Mouse (Mus musculus) hindbrain, embryonic 10.5 days (tissue): Measurements from ENCODE around the gene Pdgfd. TPM values are rescaled to one million over a fixed set of nuclear protein-coding genes. Genes with fewer than 3 reads are reported as not detected.
"Not testable (repeated sequence)": the region's sequence is repeated elsewhere in the genome, so short reads cannot be mapped to it uniquely, and the experiment has no call there.

Experiments used
- DNase-seq: peaks from one replicate; pipeline ENCODE4 v3.0.0-alpha.2; 2017; ENCODE audit warnings: low spot score
- H3K27ac ChIP-seq: fragments of 300-500 bp; sonication (generic); 2 replicates; pipeline ENCODE4 v1.5.1; 2016; ENCODE audit warnings: mild to moderate bottlenecking, moderate library complexity
- H3K27me3 ChIP-seq: fragments of 300-500 bp; sonication (generic); 2 replicates; pipeline ENCODE4 v1.6.1; 2016; ENCODE audit warnings: mild to moderate bottlenecking; ENCODE audit not compliant: poor library complexity, insufficient read depth, severe bottlenecking
- H3K36me3 ChIP-seq: fragments of 300-500 bp; sonication (generic); 2 replicates; pipeline ENCODE4 v1.6.1; 2016; ENCODE audit warnings: mild to moderate bottlenecking, moderate library complexity
- H3K4me1 ChIP-seq: fragments of 300-500 bp; sonication (generic); replicated peaks from 2 replicates; pipeline ENCODE4 v1.6.1; 2016; ENCODE audit warnings: mild to moderate bottlenecking
- H3K4me3 ChIP-seq: fragments of 300-500 bp; sonication (generic); 2 replicates; pipeline ENCODE4 v1.5.1; 2016; ENCODE audit warnings: mild to moderate bottlenecking, moderate library complexity
- H3K9me3 ChIP-seq: fragments of 300-500 bp; sonication (generic); 2 replicates; pipeline ENCODE4 v1.6.1; 2016; ENCODE audit warnings: mild to moderate bottlenecking, moderate library complexity
- WGBS: fragments of 180-500 bp; shearing (Covaris S2); methylation state at CpG from one replicate; pipeline ENCODE4 v1.1.7; 2016; 5-methylcytosine and 5-hydroxymethylcytosine counted together
- polyA plus RNA-seq: library from polyadenylated mRNA; unstranded; fragments of >200 nt; fragmentation: Nextera tagmentation; extraction: Ambion mirVana; gene quantifications from 2 replicates; pipeline ENCODE4 v1.2.1, GENCODE M21; 2016

The Pdgfd gene
- polyA plus RNA-seq = 4.0 and 4.4 TPM in 2 replicates

- Histone ChIP-seq H3K4me1 (peaks cover 16% of the 10 kb centered on the region), H3K27me3 (no peaks in the 10 kb centered on the region), H3K9me3 (no peaks in the 10 kb centered on the region), H3K4me3 (peak within 1 kb of the TSS; percentile 58), H3K27ac (peak within 1 kb of the TSS; percentile 81), H3K36me3 (no peaks in the 10 kb centered on the region)
- WGBS = 1% methylated on average over 32 of the region's 32 CpGs
- DNase-seq = peak; percentile 80
Measured at GRCm38 (mm10) chr9:6168391-6169037, at the start of gene Pdgfd. Gene Pdgfd (plus strand): TSS chr9:6168584.

DNA sequence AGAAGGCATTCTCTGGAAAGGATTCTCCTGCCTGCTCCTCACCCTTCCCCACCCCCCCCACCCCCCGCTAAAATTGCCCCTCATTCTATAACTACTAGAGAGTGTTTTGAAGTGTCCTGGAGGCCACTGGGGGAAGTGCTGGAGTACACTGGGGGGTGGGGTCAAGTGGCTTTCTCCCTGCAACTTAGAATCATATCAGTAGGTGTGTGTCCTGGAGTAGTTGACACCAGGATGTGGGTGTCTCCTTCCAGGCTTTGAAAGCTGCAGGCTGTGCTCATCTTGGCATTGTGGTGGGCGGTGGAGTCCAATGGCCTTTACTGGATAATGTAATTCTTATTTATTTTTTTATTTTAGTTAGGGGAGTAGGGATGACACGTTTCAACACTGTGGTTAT is 651 bp downstream of the Pdgfd start:
- Histone ChIP-seq H3K9me3 (no peaks in the 10 kb centered on the region), H3K27me3 (no peaks in the 10 kb centered on the region), H3K4me3 (peak overlapping the region; percentile 58), H3K4me1 (peaks cover 16% of the 10 kb centered on the region), H3K27ac (peak overlapping the region; percentile 81; the same call in 1 of the 2 replicates), H3K36me3 (no peaks in the 10 kb centered on the region)
- 49% methylated on average over 3 of the region's 3 CpGs for WGBS
- no peak for DNase-seq

DNA sequence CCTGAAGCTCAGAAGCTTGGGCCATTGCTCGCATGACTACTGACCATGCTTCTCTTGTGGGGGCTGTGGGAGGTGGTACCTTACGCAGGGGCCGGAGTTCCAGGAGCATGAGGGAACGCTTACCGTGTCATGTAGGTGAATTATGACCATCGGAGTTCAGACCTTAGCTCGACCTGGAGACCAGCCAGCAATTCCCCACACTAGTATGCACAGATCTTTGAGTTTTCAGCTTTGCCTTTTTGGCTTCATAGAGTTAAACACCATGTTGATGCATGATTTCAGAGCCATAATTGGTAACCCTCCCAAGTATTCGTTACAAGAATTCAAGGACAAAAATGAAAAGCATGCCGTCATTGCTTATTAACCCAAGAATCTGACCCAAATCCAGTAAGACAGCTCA is 2.6 kb downstream of the Pdgfd start:
- Histone ChIP-seq H3K4me3 (no peak overlapping the region), H3K36me3 (no peaks in the 10 kb centered on the region), H3K9me3 (no peaks in the 10 kb centered on the region), H3K4me1 (peaks cover 16% of the 10 kb centered on the region), H3K27ac (no peak overlapping the region), H3K27me3 (no peaks in the 10 kb centered on the region)
- 88% methylated on average over 9 of the region's 9 CpGs for WGBS
- no peak for DNase-seq

DNA sequence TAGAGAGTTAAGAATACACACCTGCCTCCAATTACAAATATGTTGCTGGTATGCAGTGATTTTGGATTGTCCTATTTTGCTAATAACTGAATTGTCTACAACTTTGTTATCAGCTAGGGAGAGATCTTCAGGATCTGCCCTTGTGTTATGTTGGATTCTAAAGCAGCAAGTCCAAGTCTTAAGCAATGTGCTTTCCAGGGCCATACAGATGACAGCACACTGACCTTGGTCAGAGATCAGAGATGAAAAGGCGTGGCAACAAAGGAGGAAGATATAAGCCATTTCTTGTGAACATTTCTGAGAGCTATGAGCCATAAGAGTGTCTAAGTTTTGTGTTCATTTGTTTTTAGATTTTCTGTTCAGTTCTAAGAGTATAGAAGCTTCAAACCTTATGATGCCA is 4.9 kb downstream of the Pdgfd start:
- Histone ChIP-seq H3K27me3 (no peaks in the 10 kb centered on the region), H3K4me3 (no peak overlapping the region)
- 94% methylated on average over 1 of the region's 1 CpGs for WGBS

GRCm38 (mm10) chr9:6175731-6176130 is 7.3 kb downstream of the Pdgfd start:
- no peaks in the 10 kb centered on the region for H3K4me1 ChIP-seq
- no peak overlapping the region for H3K4me3 ChIP-seq
- no peak overlapping the region for H3K27ac ChIP-seq
- no peaks in the 10 kb centered on the region for H3K27me3 ChIP-seq
- no peaks in the 10 kb centered on the region for H3K9me3 ChIP-seq
- no peaks in the 10 kb centered on the region for H3K36me3 ChIP-seq
- WGBS = 87% methylated on average over 4 of the region's 4 CpGs
- DNase-seq = no peak

More for the DNA sequence above, 4.9 kb downstream of the Pdgfd start:
- DNase-seq = no peak
- Histone ChIP-seq H3K9me3 (no peaks in the 10 kb centered on the region), H3K36me3 (no peaks in the 10 kb centered on the region), H3K4me1 (peaks cover 11% of the 10 kb centered on the region), H3K27ac (no peak overlapping the region)

- Histone ChIP-seq H3K4me1 (no peaks in the 10 kb centered on the region), H3K27me3 (no peaks in the 10 kb centered on the region), H3K9me3 (no peaks in the 10 kb centered on the region), H3K36me3 (no peaks in the 10 kb centered on the region), H3K27ac (no peak overlapping the region), H3K4me3 (no peak overlapping the region)
- 93% methylated on average over 3 of the region's 3 CpGs for WGBS
- DNase-seq = no peak
Measured at GRCm38 (mm10) chr9:6182307-6182923, 14.0 kb downstream of the Pdgfd start.

- Histone ChIP-seq H3K36me3 (no peaks in the 10 kb centered on the region), H3K27ac (no peak overlapping the region), H3K4me3 (no peak overlapping the region), H3K9me3 (no peaks in the 10 kb centered on the region), H3K4me1 (0 out of 2 replicates have a peak, but pooled peaks cover 3% of the 10 kb centered on the region), H3K27me3 (no peaks in the 10 kb centered on the region)
- 15% methylated on average over 3 of the region's 3 CpGs for WGBS
- no peak for DNase-seq
Measured at GRCm38 (mm10) chr9:6187955-6188354, 19.6 kb downstream of the Pdgfd start.

DNA sequence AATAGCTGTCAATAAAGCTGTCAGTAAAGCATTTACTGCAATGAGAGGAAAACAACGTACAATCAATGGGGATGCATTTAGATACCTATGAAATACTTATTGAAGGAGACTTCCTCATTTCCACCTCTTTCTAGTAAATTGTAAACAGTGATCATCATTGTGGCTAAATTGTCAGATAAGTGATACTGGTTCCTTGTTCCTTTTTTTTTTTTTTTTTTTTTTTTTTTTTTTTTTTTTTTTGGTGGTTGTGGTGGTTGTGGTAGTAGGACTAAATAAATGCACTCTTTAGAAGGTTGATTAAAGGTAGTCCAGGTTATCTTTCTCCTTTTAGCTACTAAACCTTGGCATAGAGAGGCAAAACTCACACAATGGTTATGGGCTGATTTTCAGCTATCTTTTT is 25.0 kb downstream of the Pdgfd start:
- 50% methylated on average over 1 of the region's 1 CpGs for WGBS
- Histone ChIP-seq H3K9me3 (no peaks in the 10 kb centered on the region), H3K4me1 (no peaks in the 10 kb centered on the region), H3K27ac (no peak overlapping the region), H3K4me3 (no peak overlapping the region), H3K36me3 (no peaks in the 10 kb centered on the region), H3K27me3 (no peaks in the 10 kb centered on the region)
- no peak for DNase-seq

GRCm38 (mm10) chr9:6212862-6213261 is 44.5 kb downstream of the Pdgfd start:
- Histone ChIP-seq H3K4me3 (no peak overlapping the region), H3K36me3 (no peaks in the 10 kb centered on the region), H3K27me3 (no peaks in the 10 kb centered on the region), H3K27ac (no peak overlapping the region), H3K4me1 (no peaks in the 10 kb centered on the region), H3K9me3 (no peaks in the 10 kb centered on the region)
- WGBS = 73% methylated on average over 5 of the region's 5 CpGs
- no peak for DNase-seq

GRCm38 (mm10) chr9:6217505-6217904 is 49.1 kb downstream of the Pdgfd start:
- H3K27ac ChIP-seq = no peak overlapping the region
- H3K36me3 ChIP-seq = no peaks in the 10 kb centered on the region
- H3K9me3 ChIP-seq = no peaks in the 10 kb centered on the region
- WGBS = 85% methylated on average over 1 of the region's 1 CpGs
- no peak overlapping the region for H3K4me3 ChIP-seq
- no peaks in the 10 kb centered on the region for H3K4me1 ChIP-seq
- H3K27me3 ChIP-seq = no peaks in the 10 kb centered on the region
- no peak for DNase-seq

DNA sequence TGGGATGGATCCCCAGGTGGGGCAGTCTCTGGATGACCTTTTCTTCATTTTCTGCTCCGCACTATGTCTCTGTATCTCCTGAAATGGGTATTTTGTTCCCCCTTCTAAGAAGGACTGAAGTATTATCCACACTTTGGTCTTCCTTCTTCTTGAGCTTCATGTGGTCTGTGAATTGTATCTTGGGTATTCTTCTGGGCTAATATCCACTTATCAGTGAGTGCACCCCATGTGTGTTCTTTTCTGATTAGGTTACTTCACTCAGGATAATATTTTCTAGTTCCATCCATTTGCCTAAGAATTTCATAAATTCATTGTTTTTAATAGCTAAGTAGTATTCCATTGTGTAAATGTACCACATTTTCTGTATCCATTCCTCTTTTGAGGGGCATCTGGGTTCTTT is 67.6 kb downstream of the Pdgfd start:
- not testable (repeated sequence) for H3K27ac ChIP-seq, H3K4me1 ChIP-seq, H3K36me3 ChIP-seq, H3K27me3 ChIP-seq, H3K4me3 ChIP-seq, H3K9me3 ChIP-seq, DNase-seq
- 95% methylated on average over 1 of the region's 1 CpGs for WGBS

- Histone ChIP-seq H3K9me3 (no peaks in the 10 kb centered on the region), H3K27me3 (no peaks in the 10 kb centered on the region), H3K27ac (no peak overlapping the region), H3K4me1 (no peaks in the 10 kb centered on the region), H3K36me3 (no peaks in the 10 kb centered on the region), H3K4me3 (no peak overlapping the region)
- no peak for DNase-seq
- WGBS = 77% methylated on average over 1 of the region's 1 CpGs
Measured at GRCm38 (mm10) chr9:6250320-6250719, 81.9 kb downstream of the Pdgfd start.

GRCm38 (mm10) chr9:6251990-6252389 is 83.6 kb downstream of the Pdgfd start:
- Histone ChIP-seq H3K4me1 (no peaks in the 10 kb centered on the region), H3K9me3 (no peaks in the 10 kb centered on the region), H3K4me3 (no peak overlapping the region), H3K27ac (no peak overlapping the region), H3K27me3 (no peaks in the 10 kb centered on the region), H3K36me3 (no peaks in the 10 kb centered on the region)
- WGBS = 82% methylated on average over 2 of the region's 2 CpGs
- no peak for DNase-seq
